Mouse (Mus musculus) liver, embryonic 12.5 days (tissue): ENCODE data around the gene Galm. TPM values are rescaled to one million over a fixed set of nuclear protein-coding genes. Genes with fewer than 3 reads are reported as not detected.
"Not testable (repeated sequence)": the region's sequence is repeated elsewhere in the genome, so short reads cannot be mapped to it uniquely, and the experiment has no call there.

ENCODE experiments used
- ATAC-seq: fragments of 200-750 bp; cut with Nextera tagmentation; 2 replicates; pipeline ENCODE4 v1.8.0; 2017; ENCODE audit warnings: moderate number of reproducible peaks, mild to moderate bottlenecking, moderate library complexity
- H3K27ac ChIP-seq: fragments of 300-500 bp; sonication (generic); 2 replicates; pipeline ENCODE4 v1.5.1; 2016; ENCODE audit warnings: mild to moderate bottlenecking
- H3K27me3 ChIP-seq: fragments of 300-500 bp; sonication (generic); replicated peaks from 2 replicates; pipeline ENCODE4 v1.6.1; 2016; ENCODE audit warnings: mild to moderate bottlenecking, moderate library complexity
- H3K36me3 ChIP-seq: fragments of 300-500 bp; sonication (generic); 2 replicates; pipeline ENCODE4 v1.6.1; 2016; ENCODE audit warnings: mild to moderate bottlenecking, moderate library complexity
- H3K4me1 ChIP-seq: fragments of 300-500 bp; sonication (generic); 2 replicates; pipeline ENCODE4 v1.6.1; 2016
- H3K4me2 ChIP-seq: fragments of 300-500 bp; sonication (generic); 2 replicates; pipeline ENCODE4 v1.6.1; 2016; ENCODE audit warnings: mild to moderate bottlenecking, moderate library complexity
- H3K4me3 ChIP-seq: fragments of 300-500 bp; sonication (generic); 2 replicates; pipeline ENCODE4 v1.5.1; 2016; ENCODE audit warnings: mild to moderate bottlenecking, moderate library complexity
- H3K9ac ChIP-seq: fragments of 300-500 bp; sonication (generic); 2 replicates; pipeline ENCODE4 v1.6.1; 2016; ENCODE audit warnings: mild to moderate bottlenecking, moderate library complexity
- H3K9me3 ChIP-seq: fragments of 300-500 bp; sonication (generic); replicated peaks from 2 replicates; pipeline ENCODE4 v1.6.1; 2016; ENCODE audit warnings: mild to moderate bottlenecking, moderate library complexity
- WGBS: fragments of 180-500 bp; shearing (Covaris S2); methylation state at CpG from one replicate; pipeline ENCODE4 v1.1.7; 2016; ENCODE audit not compliant: insufficient replicate concordance; 5-methylcytosine and 5-hydroxymethylcytosine counted together
- polyA plus RNA-seq: library from polyadenylated mRNA; unstranded; fragments of >200 nt; fragmentation: Nextera tagmentation; extraction: Ambion mirVana; gene quantifications from 2 replicates; pipeline ENCODE4 v1.2.1, GENCODE M21; 2016

Galm gene
- polyA plus RNA-seq, 1 experiment from 2014 or later = 14.6 TPM

DNA sequence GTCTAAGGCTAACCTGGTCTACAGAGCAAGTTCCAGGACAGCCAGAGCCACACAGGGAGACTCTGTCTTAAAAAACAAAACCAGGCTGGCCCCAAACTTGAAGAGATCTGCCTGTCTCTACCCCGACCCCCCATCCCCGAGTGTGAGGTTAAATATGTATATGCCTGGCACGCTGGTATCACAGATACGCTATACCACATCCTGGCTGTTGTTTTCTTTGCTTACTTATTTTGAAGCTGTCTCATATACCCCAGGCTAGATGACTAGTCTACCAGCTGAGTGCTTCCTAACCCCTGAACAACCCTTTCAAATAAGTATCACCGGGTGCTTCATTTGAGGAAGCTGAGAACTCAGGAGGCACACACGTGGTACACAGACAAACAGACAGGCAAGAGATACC, 42.5 kb downstream of the Galm start:
- Histone ChIP-seq H3K9me3 (no peaks in the 10 kb centered on the region), H3K4me2 (no peak overlapping the region), H3K27me3 (peaks cover 7% of the 10 kb centered on the region; the same call in 1 of the 2 replicates), H3K4me1 (peaks cover 3% of the 10 kb centered on the region; the same call in 1 of the 2 replicates), H3K9ac (no peak overlapping the region), H3K27ac (no peak overlapping the region), H3K4me3 (no peak overlapping the region), H3K36me3 (no peaks in the 10 kb centered on the region)
- ATAC-seq = no peak
- 74% methylated on average over 6 of the region's 6 CpGs for WGBS

DNA sequence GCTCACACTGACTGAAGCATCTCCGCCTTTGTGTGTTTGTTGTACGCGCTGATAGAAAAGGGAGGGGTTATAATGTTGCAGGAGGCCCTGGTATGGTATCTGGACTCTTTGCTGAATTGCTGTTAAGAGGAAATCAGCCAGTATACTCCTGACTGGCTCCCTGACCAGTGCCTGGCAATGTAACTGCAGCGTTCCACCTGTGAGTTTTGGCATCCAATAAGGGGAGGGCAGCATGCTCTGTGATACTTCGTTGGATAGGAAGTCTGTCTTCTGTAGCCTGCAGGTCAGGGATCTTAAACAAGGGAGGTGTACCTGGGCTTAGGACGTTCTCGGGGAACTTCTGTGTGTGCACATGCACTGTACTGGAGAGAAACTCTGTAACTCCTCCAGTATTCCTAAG, 43.7 kb downstream of the Galm start:
- Histone ChIP-seq H3K4me1 (peaks cover 8% of the 10 kb centered on the region; the same call in 1 of the 2 replicates), H3K36me3 (no peaks in the 10 kb centered on the region), H3K27me3 (peaks cover 7% of the 10 kb centered on the region; the same call in 1 of the 2 replicates), H3K4me3 (no peak overlapping the region), H3K9ac (no peak overlapping the region), H3K4me2 (no peak overlapping the region), H3K9me3 (no peaks in the 10 kb centered on the region), H3K27ac (no peak overlapping the region)
- no peak for ATAC-seq
- WGBS = 82% methylated on average over 7 of the region's 7 CpGs

DNA sequence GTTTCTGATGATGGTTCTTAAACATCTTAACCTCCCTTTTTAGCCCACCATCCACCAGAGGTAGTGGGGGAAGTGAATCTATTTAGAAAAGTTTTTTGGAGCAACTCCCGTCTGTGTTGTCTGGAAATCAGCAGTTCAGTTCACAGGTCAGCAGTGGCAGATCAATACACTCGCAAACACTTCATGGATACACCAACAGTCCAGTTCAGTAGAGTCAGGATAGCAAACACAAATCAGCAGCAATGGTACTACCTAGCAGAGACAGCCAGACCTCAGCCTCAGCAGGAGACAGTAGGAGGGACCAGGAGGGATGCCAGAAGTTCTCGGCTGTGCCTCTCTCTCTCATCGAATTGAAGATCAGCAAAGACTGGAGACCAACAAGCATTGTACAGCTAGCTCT, 44.7 kb downstream of the Galm start:
- H3K4me3 ChIP-seq = no peak overlapping the region
- H3K27ac ChIP-seq = no peak overlapping the region
- no peak overlapping the region for H3K4me2 ChIP-seq
- WGBS = 71% methylated on average over 4 of the region's 4 CpGs
- no peaks in the 10 kb centered on the region for H3K36me3 ChIP-seq
- 0 out of 2 replicates have a peak, but pooled peaks have one; percentile 41 for ATAC-seq
- peaks cover 7% of the 10 kb centered on the region; the same call in 1 of the 2 replicates for H3K27me3 ChIP-seq
- peaks cover 8% of the 10 kb centered on the region; the same call in 1 of the 2 replicates for H3K4me1 ChIP-seq
- H3K9ac ChIP-seq = no peak overlapping the region
- no peaks in the 10 kb centered on the region for H3K9me3 ChIP-seq

DNA sequence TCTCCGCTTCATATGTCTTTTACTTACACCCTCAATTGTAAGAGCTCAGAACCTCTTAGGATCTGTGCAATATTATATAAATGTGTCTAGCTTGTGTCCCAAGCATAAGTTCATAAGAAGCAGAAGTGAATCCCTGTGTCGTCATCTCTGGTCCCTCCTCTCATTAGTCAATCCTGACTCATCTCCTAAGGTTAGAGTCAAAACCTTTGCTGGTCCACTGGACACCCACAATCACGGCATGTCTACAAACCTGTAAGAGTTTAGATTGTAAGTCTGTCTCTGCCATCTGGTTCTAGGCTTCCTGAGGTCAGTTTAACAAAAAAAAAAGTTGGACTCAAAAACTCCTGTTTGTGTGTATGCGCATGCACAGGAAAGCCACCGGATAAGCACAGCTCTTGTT, 45.5 kb downstream of the Galm start:
- Histone ChIP-seq H3K27ac (no peak overlapping the region), H3K9ac (no peak overlapping the region), H3K27me3 (peaks cover 2% of the 10 kb centered on the region; the same call in 1 of the 2 replicates), H3K36me3 (no peaks in the 10 kb centered on the region), H3K4me3 (no peak overlapping the region), H3K4me2 (no peak overlapping the region), H3K9me3 (no peaks in the 10 kb centered on the region), H3K4me1 (peaks cover 8% of the 10 kb centered on the region; the same call in 1 of the 2 replicates)
- WGBS = 59% methylated on average over 5 of the region's 5 CpGs
- ATAC-seq = no peak

DNA sequence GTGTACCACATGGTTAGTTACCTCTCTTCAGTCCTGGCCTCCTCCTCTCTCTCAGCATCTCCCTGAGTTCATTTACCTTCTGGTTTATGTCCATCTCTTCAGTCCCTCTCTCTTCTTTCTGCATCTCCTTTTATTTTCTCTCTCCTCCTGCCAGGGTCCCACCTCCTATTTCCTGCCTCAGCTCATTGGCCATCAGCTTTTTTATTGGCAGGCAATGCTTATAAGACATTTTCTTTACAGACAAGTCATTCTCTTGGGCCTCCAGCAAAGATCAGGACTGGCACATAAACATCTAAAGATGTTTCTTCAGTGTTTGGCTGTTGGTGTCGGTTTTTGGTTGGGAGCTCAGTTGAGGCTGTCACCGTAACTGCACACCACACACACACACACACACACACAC, 46.4 kb downstream of the Galm start:
- H3K27ac ChIP-seq = no peak overlapping the region
- no peak overlapping the region for H3K9ac ChIP-seq
- no peaks in the 10 kb centered on the region for H3K36me3 ChIP-seq
- H3K9me3 ChIP-seq = no peaks in the 10 kb centered on the region
- H3K27me3 ChIP-seq = 0 out of 2 replicates have a peak, but pooled peaks cover 2% of the 10 kb centered on the region
- H3K4me2 ChIP-seq = no peak overlapping the region
- ATAC-seq = no peak
- WGBS = 79% methylated on average over 2 of the region's 2 CpGs
- peaks cover 8% of the 10 kb centered on the region; the same call in 1 of the 2 replicates for H3K4me1 ChIP-seq
- no peak overlapping the region for H3K4me3 ChIP-seq

DNA sequence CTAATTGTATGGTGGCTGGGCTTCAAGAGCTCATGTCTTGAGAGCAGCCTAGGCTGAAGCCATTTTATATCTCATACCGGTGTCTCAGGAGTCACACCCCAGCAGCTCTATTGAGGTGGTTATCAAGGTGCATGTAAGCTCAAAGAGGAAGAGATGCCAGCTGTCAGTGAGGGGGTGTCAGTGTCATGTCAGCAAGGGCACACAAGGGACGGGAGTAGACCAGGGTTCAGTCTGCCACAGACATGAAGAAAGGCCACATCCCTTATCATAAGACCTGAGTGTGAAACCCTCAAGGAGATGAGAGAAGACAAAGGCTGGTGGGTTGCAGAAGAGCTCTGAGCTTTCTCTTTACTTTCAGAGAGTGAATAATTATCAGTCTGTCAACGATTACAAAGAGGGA, 46.9 kb downstream of the Galm start:
- H3K4me1 ChIP-seq = peaks cover 8% of the 10 kb centered on the region; the same call in 1 of the 2 replicates
- no peaks in the 10 kb centered on the region for H3K36me3 ChIP-seq
- H3K4me2 ChIP-seq = no peak overlapping the region
- H3K9ac ChIP-seq = no peak overlapping the region
- no peak overlapping the region for H3K4me3 ChIP-seq
- 55% methylated on average over 3 of the region's 3 CpGs for whole genome bisulfite sequencing
- no peak for ATAC-seq
- 0 out of 2 replicates have a peak, but pooled peaks cover 2% of the 10 kb centered on the region for H3K27me3 ChIP-seq
- no peak overlapping the region for H3K27ac ChIP-seq
- H3K9me3 ChIP-seq = no peaks in the 10 kb centered on the region

DNA sequence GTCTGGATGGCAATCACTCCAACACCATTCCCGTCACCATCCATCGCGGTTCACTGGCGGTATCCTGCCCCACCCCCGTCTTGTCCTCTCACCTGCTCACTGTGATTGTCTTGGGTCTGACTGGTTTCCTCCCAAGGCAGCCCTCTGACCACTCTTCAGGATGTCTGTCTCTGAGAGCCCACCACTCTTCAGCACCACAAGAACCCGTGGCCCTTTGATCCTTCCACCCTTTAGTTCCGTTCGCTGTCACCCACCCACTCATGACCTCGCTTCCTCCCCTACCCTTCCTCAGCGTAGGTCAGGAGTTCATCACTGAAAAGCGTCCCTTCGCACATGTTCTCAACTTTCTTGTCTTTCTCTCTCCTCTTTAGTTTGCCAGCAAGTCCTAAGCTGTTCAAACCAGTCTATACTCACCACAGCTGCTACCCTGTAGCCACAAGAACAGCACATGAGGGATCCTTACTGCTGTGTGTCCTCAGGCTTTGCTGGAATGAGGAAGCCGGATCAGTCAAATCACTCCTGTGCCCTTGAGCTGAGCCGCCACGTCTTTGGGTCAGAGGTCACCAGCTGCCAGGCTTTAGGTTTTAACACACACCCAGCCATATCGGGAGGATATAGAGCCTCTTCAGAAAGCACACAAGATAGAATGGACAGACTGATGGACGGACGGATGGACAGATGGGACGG, 47.6 kb downstream of the Galm start:
- Histone ChIP-seq H3K27ac (no peak overlapping the region), H3K9me3 (no peaks in the 10 kb centered on the region), H3K36me3 (no peaks in the 10 kb centered on the region), H3K4me2 (no peak overlapping the region), H3K27me3 (0 out of 2 replicates have a peak, but pooled peaks cover 2% of the 10 kb centered on the region), H3K4me3 (no peak overlapping the region), H3K4me1 (peaks cover 8% of the 10 kb centered on the region; the same call in 1 of the 2 replicates), H3K9ac (no peak overlapping the region)
- no peak for ATAC-seq
- 60% methylated on average over 19 of the region's 19 CpGs for WGBS

DNA sequence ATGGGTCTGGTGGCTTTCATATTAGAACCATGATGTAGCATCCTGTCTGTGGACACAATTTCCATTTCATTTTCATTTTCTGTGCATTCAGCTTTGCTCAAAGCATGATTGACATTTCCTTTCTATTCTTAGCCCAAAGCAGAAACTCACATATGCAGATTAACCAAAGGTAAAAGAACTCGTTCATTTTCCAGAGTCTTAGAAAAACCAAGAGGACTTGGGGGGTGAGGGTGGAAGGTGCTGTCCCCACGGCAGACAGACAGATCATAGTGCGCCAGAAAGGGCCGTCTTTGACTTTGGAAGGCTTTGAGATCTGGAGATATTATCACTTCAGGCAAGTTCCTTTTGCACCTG, 48.1 kb downstream of the Galm start:
- Histone ChIP-seq H3K36me3 (no peaks in the 10 kb centered on the region), H3K27me3 (0 out of 2 replicates have a peak, but pooled peaks cover 2% of the 10 kb centered on the region), H3K27ac (no peak overlapping the region), H3K4me3 (no peak overlapping the region), H3K4me2 (no peak overlapping the region), H3K9me3 (no peaks in the 10 kb centered on the region), H3K9ac (no peak overlapping the region), H3K4me1 (peaks cover 8% of the 10 kb centered on the region; the same call in 1 of the 2 replicates)
- no peak for ATAC-seq
- WGBS = 49% methylated on average over 4 of the region's 4 CpGs

DNA sequence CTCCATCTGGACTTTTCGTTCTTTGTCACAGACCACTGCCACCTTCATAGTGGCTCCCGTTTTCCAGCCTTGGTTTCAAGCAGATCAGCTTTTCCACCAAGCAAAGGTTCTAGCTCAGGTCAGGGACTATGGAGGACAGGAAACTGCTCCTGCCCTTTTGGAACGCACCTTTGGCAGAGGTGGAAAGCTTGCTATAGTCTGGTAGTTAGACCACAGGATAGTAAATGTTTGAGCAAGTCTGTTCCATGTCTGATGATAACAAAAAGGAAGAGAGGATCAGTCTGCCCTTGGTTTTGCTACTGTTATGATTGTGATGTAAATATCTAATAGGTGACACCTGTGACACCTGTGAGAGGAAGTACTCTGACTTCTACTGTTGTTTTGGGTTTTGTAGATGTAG, 48.7 kb downstream of the Galm start:
- H3K4me3 ChIP-seq = no peak overlapping the region
- ATAC-seq = no peak
- no peaks in the 10 kb centered on the region for H3K36me3 ChIP-seq
- no peaks in the 10 kb centered on the region for H3K9me3 ChIP-seq
- no peak overlapping the region for H3K27ac ChIP-seq
- no peak overlapping the region for H3K9ac ChIP-seq
- peaks cover 8% of the 10 kb centered on the region; the same call in 1 of the 2 replicates for H3K4me1 ChIP-seq
- 0 out of 2 replicates have a peak, but pooled peaks cover 2% of the 10 kb centered on the region for H3K27me3 ChIP-seq
- whole genome bisulfite sequencing = 68% methylated on average over 3 of the region's 3 CpGs
- no peak overlapping the region for H3K4me2 ChIP-seq

DNA sequence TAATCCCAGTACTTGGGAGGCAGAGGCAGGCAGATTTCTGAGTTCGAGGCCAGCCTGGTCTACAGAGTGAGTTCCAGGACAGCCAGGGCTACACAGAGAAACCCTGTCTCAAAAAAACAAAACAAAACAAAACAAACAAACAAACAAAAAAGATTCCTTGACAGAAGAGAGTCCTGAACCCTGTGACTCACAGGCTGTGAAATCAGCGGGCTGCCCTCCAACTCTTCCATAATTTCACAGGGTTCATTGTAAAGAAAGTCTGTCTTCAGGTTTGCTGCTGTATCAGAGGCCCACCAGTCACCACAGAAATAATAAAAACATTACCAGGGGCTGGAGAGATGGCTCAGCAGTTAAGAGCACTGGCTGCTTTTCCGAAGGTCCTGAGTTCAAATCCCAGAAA, 51.6 kb downstream of the Galm start:
- not testable (repeated sequence) for H3K9ac ChIP-seq, ATAC-seq
- 82% methylated on average over 3 of the region's 3 CpGs for WGBS

DNA sequence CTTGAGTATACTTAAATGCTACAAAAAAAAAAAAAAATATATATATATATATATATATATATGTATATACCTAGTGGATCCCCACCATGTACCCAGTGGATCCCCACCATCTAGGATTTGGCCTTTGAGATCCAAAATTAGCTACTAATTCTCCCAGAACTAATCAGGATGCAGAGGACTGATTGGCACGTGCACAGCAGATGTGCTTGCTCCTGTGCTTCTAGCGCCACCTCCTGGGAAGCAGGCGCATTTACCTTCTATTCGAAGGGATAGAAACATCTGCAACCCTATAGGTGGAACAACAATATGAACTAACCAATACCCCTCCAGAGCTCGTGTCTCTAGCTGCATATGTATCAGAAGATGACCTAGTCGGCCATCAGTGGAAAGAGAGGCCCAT, 52.7 kb downstream of the Galm start:
- H3K36me3 ChIP-seq = no peaks in the 10 kb centered on the region
- H3K27ac ChIP-seq = no peak overlapping the region
- H3K4me3 ChIP-seq = no peak overlapping the region
- H3K4me1 ChIP-seq = peaks cover 3% of the 10 kb centered on the region; the same call in 1 of the 2 replicates
- ATAC-seq = peak; percentile 82
- WGBS = under 1% methylated on average over 6 of the region's 6 CpGs
- no peaks in the 10 kb centered on the region for H3K27me3 ChIP-seq
- no peak overlapping the region for H3K9ac ChIP-seq
- H3K9me3 ChIP-seq = no peaks in the 10 kb centered on the region
- H3K4me2 ChIP-seq = no peak overlapping the region

More for the DNA sequence above, 51.6 kb downstream of the Galm start:
- not testable (repeated sequence) for H3K4me3 ChIP-seq, H3K4me1 ChIP-seq, H3K4me2 ChIP-seq, H3K27ac ChIP-seq, H3K36me3 ChIP-seq, H3K9me3 ChIP-seq, H3K27me3 ChIP-seq

DNA sequence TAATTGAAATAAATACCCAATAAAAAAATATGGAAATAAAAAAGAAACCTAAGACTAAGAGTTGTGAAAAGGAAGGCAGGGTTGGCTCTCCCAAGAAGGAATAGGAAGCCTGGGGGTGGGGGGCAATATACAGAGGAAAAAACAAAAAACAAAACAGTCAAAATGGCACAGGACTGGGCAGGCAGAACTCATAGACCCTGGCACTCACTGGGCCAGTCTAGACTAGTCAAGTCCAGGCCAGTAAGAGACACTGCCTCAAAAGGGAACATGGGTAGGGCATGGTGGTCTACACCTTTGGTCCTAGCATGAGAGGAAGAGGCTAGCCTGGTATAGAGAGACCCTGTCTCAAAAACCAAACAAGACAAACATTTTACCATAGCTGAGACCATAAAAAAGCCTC, 53.2 kb downstream of the Galm start:
- no peaks in the 10 kb centered on the region for H3K4me1 ChIP-seq

More for the DNA sequence above, 53.2 kb downstream of the Galm start:
- ATAC-seq = 0 out of 2 replicates have a peak, but pooled peaks have one; percentile 26
- Histone ChIP-seq H3K27me3 (no peaks in the 10 kb centered on the region), H3K9me3 (no peaks in the 10 kb centered on the region), H3K27ac (no peak overlapping the region), H3K36me3 (no peaks in the 10 kb centered on the region), H3K4me3 (no peak overlapping the region), H3K9ac (no peak overlapping the region), H3K4me2 (no peak overlapping the region)
